Mouse (Mus musculus) bone marrow, adult 2 months (tissue): ENCODE data around the gene Ttc30b. TPM values are rescaled to one million over a fixed set of nuclear protein-coding genes. Genes with fewer than 3 reads are reported as not detected.

Experiments used
- H3K27ac ChIP-seq: fragments of 200-500 bp; 2 replicates; pipeline ENCODE4 v1.5.1; 2012; ENCODE audit warnings: low read depth, mild to moderate bottlenecking, control low read depth, inconsistent platforms, low read length; ENCODE audit not compliant: control insufficient read depth, poor library complexity, insufficient read depth
- H3K4me1 ChIP-seq: fragments of 200-500 bp; 2 replicates; pipeline ENCODE4 v1.6.1; 2011; ENCODE audit warnings: low read length; ENCODE audit not compliant: control insufficient read depth, insufficient read depth
- H3K4me3 ChIP-seq: fragments of 200-500 bp; replicated peaks from 2 replicates; pipeline ENCODE3; 2011; ENCODE audit warnings: mild to moderate bottlenecking, low read depth, low read length, control low read depth; ENCODE audit not compliant: control insufficient read depth
- CTCF ChIP-seq: fragments of 200-500 bp; IDR thresholded peaks from 2 replicates; pipeline ENCODE4 v1.5.1; 2011; ENCODE audit warnings: low read length, control low read depth; ENCODE audit not compliant: control insufficient read depth, insufficient read depth
- POLR2A ChIP-seq: fragments of 200-500 bp; IDR thresholded peaks from 2 replicates; pipeline ENCODE4 v1.6.1; 2011; ENCODE audit warnings: low read depth, mild to moderate bottlenecking, control low read depth, low read length, borderline replicate concordance; ENCODE audit not compliant: control insufficient read depth
- WGBS: fragments of 180-500 bp; shearing (Covaris S2); methylation state at CpG from one replicate; pipeline ENCODE4 v1.1.7; 2018; 5-methylcytosine and 5-hydroxymethylcytosine counted together
- polyA plus RNA-seq: library from polyadenylated mRNA; stranded (reverse); fragments of >200 nt; gene quantifications from 2 replicates; pipeline ENCODE4 v1.2.4, GENCODE M21; 2011; ENCODE audit warnings: low replicate concordance; ENCODE audit not compliant: missing spikeins, insufficient read depth, insufficient read length

Ttc30b gene
- polyA plus RNA-seq, 1 experiment = 1.4 TPM

DNA sequence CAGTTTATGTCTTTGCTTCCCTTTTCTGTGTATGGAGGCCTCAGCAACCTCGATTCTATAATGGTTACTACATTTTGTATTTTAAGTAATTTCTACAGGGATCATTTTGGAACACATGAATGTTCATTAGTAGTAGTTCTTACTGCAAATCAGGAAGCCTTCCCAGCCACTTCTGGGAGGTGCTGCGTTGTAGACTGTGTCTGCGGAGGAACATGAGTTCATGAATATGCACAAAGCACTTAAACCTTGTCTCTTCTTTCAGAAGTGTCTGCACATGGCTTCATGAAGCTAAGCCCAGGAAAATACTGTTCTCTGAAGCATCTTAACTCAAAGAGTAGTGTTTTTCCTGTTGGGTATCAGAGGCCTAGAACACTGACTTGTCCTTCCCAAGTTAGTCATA, 10.4 kb downstream of the Ttc30b start:
- Histone ChIP-seq H3K4me3 (no peak overlapping the region), H3K4me1 (no peaks in the 10 kb centered on the region), H3K27ac (no peak overlapping the region)
- TF ChIP-seq CTCF (no peak), POLR2A (no peak)
- 81% methylated on average over 3 of the region's 3 CpGs for WGBS

DNA sequence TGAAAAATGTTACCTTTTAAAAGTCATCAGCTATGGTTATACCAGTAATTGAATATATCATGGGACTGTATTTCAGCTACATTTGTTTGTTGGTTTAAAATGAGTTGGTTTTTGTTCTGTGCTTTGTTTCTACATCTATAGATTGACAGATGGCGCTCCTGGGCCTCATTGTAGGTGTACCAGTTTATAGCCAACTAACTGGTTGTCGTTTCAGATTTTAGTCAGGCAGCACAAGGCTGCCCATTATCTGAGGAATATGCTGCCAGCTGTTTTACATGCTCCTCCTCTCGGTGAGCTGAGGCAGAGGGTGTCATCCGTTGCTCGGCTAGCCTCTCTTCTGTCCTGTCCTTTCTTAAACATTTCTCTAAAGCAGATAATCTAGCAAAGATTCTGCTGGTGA, 12.3 kb downstream of the Ttc30b start:
- 87% methylated on average over 5 of the region's 5 CpGs for WGBS
- Histone ChIP-seq H3K4me1 (no peaks in the 10 kb centered on the region), H3K4me3 (no peak overlapping the region), H3K27ac (no peak overlapping the region)
- TF ChIP-seq POLR2A (no peak), CTCF (no peak)

DNA sequence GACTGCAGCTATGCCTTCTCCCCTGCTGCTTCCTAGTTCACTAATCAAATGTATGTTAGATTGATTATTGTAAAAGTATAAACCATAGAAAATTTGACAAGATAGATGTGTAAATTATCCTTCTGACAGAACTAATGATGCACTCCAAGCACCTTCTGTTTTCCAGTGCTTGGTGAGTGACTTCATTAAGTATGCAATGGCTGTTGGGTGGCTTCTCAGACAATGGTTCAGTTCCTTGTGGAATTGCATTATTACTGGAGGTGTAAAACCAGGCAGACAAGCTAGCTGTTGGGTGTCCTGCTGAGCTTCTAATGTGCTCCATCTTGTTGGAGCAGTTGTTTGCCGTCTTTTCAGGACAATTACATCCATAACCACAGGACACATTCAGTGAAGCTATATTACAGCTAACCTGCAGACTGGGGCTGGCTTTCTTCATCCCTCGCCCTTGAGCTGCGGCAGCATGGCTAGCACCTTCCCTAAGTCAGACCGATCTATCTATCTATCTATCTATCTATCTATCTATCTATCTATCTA, 14.5 kb downstream of the Ttc30b start:
- no peak overlapping the region for H3K27ac ChIP-seq
- no peak overlapping the region for H3K4me3 ChIP-seq
- TF ChIP-seq POLR2A = no peak
- TF ChIP-seq CTCF = no peak
- WGBS = 92% methylated on average over 4 of the region's 4 CpGs
- H3K4me1 ChIP-seq = no peaks in the 10 kb centered on the region

DNA sequence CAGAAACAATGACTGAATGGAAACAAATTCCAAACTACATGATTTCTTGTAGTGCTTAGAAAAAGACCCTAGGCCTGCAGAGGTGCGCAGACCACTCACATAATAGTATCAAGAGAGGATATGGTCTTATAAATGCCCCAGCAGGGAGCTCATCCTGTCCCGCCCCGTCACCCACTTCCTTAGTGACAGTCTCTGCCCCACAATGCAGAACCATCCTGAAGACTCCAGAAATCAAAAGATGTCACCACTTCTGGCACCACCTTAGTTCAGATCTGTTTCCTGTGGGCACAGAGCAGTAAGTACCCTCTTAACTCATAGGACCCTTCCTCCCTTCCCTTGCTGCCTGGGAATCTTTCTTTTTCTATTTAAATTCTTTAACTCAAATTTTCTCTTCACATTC, 23.3 kb downstream of the Ttc30b start:
- TF ChIP-seq POLR2A (no peak), CTCF (no peak)
- no peak overlapping the region for H3K27ac ChIP-seq
- no peaks in the 10 kb centered on the region for H3K4me1 ChIP-seq
- H3K4me3 ChIP-seq = no peak overlapping the region
- 69% methylated on average over 3 of the region's 3 CpGs for WGBS

DNA sequence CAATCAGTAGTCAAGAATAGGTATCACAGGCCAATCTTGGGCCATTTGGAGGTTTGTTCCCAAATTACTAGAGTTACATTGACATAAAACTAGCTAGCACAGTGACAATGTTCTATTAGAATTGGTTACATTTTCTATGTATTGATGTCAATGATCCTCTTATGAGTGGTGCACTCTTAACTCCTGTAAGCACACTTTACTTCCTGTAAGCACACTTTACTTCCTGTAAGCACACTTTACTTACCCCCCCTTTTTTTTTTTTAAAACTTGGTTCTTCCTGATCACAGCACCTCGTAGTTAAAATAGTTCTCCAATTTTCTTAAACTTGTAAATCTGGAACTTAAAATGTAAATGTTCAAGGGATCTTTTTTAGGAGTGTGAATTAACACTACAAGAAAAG, 31.2 kb downstream of the Ttc30b start:
- Histone ChIP-seq H3K4me1 (no peaks in the 10 kb centered on the region), H3K4me3 (no peak overlapping the region), H3K27ac (no peak overlapping the region)
- 13% methylated on average over 1 of the region's 1 CpGs for WGBS
- TF ChIP-seq CTCF (no peak), POLR2A (no peak)

DNA sequence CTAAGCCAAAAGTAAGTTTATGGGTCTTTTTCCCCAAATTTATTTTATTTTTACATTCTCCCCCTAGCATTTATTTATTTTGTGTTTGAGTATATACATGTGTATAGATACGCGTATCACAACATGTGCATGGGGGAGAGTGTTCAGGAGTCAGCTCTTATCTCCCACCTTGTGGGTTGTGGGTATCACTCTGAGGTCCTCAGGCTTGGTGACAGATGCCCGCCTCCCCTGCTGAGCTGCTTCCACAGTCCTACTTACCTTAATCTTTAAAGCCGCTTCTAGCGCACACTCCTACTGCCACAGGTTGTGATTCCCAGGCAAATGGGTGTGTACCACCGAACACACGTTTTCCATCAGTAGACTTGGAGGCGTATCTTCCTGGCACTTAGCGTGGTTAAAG, 36.5 kb downstream of the Ttc30b start:
- TF ChIP-seq POLR2A (no peak), CTCF (no peak)
- Histone ChIP-seq H3K27ac (no peak overlapping the region), H3K4me3 (no peak overlapping the region), H3K4me1 (no peaks in the 10 kb centered on the region)
- WGBS = 68% methylated on average over 9 of the region's 9 CpGs

DNA sequence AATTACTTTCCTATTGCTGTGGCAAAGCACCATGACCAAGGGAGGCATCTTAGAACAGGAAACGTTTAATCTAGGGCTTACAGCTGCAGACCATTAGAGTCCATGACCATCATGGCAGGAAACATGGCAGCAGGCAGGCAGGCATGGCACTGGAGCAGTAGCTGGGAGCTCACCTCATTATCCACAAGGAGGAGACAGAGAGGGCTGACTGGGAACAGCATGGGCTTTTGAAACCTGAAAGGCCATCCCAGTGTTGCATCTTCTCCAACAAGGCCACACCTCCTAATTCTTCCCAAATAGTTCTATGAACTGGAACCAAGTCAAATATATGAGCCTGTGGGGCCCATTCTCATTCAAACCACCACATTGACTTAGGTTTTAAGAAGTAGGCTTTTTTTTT, 38.1 kb downstream of the Ttc30b start:
- WGBS = 86% methylated on average over 1 of the region's 1 CpGs
- H3K27ac ChIP-seq = no peak overlapping the region

DNA sequence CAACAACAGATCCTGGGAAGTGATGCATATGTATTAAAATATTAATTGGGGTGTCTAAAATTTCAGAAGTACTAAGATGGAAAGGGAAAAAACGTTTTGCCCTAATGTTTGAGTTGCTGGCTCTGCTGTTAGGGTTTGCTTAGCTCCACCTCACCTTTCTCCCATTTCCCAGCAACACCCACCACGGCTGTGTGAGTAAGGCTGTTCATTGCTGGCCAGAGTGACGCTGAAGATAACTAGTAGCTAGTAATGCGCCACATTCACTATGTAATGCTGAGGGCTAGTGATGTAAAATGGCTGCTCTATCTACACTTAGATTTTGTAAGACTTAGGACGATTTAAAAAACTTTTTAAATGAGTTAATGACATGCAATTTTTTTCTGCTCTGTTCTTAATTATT, 42.7 kb downstream of the Ttc30b start:
- no peak overlapping the region for H3K27ac ChIP-seq
- WGBS = 89% methylated on average over 5 of the region's 5 CpGs
- H3K4me1 ChIP-seq = no peaks in the 10 kb centered on the region
- TF ChIP-seq CTCF = no peak
- TF ChIP-seq POLR2A = no peak
- no peak overlapping the region for H3K4me3 ChIP-seq

More for the DNA sequence above, 38.1 kb downstream of the Ttc30b start:
- Histone ChIP-seq H3K4me1 (no peaks in the 10 kb centered on the region), H3K4me3 (no peak overlapping the region)
- TF ChIP-seq POLR2A (no peak), CTCF (no peak)

DNA sequence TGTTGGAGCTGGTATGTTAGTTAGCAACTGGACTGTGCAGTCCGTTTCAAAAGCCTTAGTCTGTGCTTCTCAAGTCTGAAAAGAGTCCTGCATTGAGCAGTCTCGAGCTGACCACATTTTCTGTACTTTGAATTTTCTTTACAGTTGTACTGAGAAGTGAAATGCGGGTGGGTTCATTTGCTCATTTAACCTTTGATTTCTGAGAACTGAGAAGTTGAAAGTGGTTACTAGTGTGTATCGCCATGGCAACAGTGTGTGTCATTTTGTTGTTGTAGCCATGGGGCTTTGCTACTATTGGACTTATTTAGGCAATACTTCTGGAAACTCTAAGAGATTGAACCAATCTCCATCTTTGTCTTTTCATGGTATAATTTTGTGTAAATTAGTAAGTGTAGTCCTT, 46.4 kb downstream of the Ttc30b start:
- 70% methylated on average over 4 of the region's 4 CpGs for WGBS
- H3K27ac ChIP-seq = no peak overlapping the region
- TF ChIP-seq CTCF (no peak), POLR2A (no peak)
- no peak overlapping the region for H3K4me3 ChIP-seq
- no peaks in the 10 kb centered on the region for H3K4me1 ChIP-seq

Other genes with a start within 250 kb of the Ttc30b start
- gene Nfe2l2, start 233.9 kb downstream of the Ttc30b start, polyA plus RNA-seq = 27.9 and 54.5 TPM in 2 replicates
- 12.9 and 14.3 TPM in 2 replicates for gene Agps, start 106.4 kb downstream of the Ttc30b start, polyA plus RNA-seq
- gene Ttc30a2, start 39.6 kb upstream of the Ttc30b start, polyA plus RNA-seq = not detected in 2 replicates
- 0.52 and 0.57 TPM in 2 replicates for gene Ttc30a1, start 43.4 kb upstream of the Ttc30b start, polyA plus RNA-seq